Mouse (Mus musculus) CD4-positive, CD25-positive, alpha-beta regulatory T cell, adult 4 months (primary cell): Measurements from ENCODE around the gene Hhat. TPM values are rescaled to one million over a fixed set of nuclear protein-coding genes. Genes with fewer than 3 reads are reported as not detected.

Experiments used
- ATAC-seq: one replicate; pipeline ENCODE4 v1.8.0; 2017
- polyA plus RNA-seq, 2 experiments: library from polyadenylated mRNA; unstranded; fragments of 100-300 nt; shearing (Covaris generic); gene quantifications; one replicate each; pipeline ENCODE4 v1.2.1; 2017

The Hhat gene
- polyA plus RNA-seq, 2 experiments from 2014 or later, result 2.9 to 3.7 TPM

- ATAC-seq, result peak; percentile 31
Measured at GRCm38 (mm10) chr1:192741896-192742295, 29.1 kb downstream of the Hhat start.

- ATAC-seq, result no peak
Measured at GRCm38 (mm10) chr1:192736524-192736923, 34.5 kb downstream of the Hhat start.

GRCm38 (mm10) chr1:192736002-192736426 is 35.0 kb downstream of the Hhat start:
- no peak for ATAC-seq

DNA sequence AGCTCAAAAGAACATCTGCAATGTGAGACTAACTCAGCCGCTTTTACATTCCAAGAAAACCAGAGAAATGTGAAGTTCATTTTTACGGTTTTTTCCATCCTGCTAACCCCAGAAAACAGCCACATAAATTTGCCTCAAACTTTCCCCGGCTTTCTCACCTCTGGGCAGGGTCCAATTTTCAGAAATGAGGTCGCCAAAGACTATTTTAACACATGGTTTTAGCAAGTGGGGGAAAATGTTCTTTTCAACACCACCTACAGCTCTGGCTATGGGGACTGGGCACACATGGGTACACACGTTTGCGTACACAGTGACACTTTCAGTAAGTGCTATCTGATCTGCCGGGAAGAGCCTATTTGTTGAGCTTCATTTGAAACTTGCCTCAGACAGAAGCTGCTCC is 40.5 kb downstream of the Hhat start:
- no peak for ATAC-seq

- ATAC-seq, result peak; percentile 80
Measured at GRCm38 (mm10) chr1:192726996-192727624, 43.9 kb downstream of the Hhat start.

GRCm38 (mm10) chr1:192722147-192722546 is 48.9 kb downstream of the Hhat start:
- ATAC-seq, result no peak

- no peak for ATAC-seq
Measured at GRCm38 (mm10) chr1:192720156-192720555, 50.9 kb downstream of the Hhat start.

- ATAC-seq, result no peak
Measured at GRCm38 (mm10) chr1:192711779-192712348, 59.2 kb downstream of the Hhat start.

DNA sequence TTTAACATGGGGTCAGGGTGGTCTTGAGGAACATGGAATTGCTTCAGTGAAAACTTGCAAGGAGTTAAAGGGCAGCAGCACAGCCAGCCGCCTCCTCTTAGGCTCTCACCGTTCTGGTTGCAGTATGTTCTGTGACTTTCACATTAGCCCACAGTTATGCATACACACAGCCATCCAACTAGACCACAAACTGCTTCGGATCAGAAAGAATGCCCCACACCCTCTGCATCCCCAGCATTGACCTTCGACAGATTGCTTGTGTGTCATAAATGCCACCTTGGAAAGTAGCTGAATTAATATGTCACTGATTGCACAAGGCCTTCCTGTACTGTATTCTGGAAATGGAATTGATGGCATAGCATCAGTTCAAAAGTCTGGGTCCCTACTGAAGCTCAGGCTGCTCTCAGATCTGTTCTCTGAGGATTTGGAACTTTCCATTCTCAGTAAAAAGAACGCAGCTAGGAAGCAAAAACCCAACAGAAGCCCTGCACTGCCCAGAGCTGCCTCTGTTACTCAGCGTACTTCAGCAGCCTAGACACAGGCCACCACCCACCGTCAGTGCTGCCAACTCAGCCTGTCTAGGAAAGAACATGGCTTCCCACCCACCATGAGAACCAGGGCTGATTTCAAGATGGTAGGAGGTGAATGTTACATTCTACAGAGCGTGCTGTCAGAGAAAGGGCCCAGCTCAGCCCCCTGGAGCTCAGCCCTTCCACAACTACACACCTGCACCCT is 70.5 kb downstream of the Hhat start:
- no peak for ATAC-seq

GRCm38 (mm10) chr1:192699101-192699500 is 71.9 kb downstream of the Hhat start:
- ATAC-seq, result no peak

DNA sequence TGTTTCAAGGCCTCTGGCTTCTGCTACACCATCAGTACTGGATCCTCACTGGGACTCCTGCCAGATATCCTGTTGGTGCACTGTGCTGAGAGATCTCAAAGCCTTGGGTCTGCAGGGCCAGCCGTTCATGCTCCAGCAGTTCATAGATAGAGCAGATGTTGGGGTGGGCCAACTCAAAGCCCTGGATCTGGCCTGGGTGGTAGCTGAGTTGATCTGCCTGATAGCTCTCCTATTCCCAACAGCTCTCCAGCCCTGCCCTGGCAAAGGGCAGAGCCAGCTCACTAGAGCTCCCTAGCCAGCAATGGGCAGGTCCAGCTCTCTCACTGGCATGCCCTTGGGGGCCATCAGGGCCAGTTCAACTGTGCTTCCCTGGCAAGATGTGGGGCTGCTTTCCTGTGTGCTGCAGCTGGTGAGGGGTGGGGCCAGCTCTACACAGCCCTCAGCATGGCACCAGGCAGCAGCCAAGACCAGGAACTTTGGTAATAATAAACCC is 74.6 kb downstream of the Hhat start:
- ATAC-seq, result no peak

DNA sequence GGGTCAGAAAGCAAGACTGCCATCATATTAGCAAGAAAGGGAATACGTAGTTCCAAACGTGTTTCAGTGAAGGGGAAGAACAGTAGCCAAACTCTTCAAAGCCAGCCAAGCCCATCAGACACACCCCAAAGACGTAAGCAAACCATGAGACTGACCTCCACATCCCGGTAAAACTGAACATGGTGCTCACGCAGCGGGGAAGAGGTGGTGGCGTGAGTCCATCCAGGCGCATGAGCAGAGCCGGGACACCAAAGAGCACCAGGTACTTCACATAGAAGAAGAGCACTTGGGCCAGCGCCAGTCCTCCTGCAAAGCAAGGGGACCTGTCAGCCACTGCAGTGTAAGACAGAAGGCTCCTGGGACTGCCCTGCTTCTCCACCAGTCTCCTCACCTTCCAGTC is 77.4 kb downstream of the Hhat start:
- no peak for ATAC-seq

- no peak for ATAC-seq
Measured at GRCm38 (mm10) chr1:192692982-192693381, 78.0 kb downstream of the Hhat start.

GRCm38 (mm10) chr1:192682219-192682951 is 88.6 kb downstream of the Hhat start:
- ATAC-seq, result no peak

DNA sequence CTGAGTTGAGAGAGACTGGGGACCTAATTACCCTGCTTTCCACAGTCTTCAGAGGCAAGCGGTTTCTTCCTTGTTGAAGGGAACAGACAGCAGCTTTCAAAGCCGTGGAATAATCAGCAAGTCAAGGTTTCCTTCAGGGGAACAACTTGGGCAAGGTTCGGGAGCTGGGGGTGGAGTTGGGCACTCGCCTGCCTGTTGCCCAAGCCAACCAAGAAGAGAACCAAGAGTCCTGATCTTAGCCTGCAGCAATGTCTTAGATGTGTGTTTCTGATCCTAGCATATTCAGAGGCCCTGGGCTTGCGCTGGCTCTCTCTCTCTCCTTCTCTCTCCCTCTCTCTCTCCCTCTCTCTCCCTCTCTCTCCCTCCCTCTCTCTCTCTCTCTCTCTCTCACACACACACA is 93.8 kb downstream of the Hhat start:
- ATAC-seq, result no peak

DNA sequence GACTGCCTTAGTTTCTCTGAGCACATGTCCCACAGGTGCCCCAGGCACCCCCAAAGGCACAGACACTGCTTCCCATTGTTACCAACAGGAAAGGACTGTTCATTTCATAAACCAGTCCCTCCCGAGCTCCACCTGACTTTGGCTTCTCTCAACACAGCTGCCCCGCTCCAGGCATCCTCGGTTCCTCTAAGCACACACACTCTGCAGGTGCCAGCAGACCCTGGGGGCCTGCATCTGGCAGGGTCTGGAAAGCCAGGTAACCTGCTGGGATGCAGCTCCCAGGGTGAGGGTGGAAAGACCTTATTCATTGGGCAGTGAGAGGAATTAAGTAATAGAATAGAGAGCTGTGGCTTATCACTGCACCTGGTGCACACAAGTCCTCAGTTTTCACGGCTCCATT is 107.4 kb downstream of the Hhat start:
- ATAC-seq, result no peak

GRCm38 (mm10) chr1:192663092-192663491 is 107.9 kb downstream of the Hhat start:
- ATAC-seq, result no peak

DNA sequence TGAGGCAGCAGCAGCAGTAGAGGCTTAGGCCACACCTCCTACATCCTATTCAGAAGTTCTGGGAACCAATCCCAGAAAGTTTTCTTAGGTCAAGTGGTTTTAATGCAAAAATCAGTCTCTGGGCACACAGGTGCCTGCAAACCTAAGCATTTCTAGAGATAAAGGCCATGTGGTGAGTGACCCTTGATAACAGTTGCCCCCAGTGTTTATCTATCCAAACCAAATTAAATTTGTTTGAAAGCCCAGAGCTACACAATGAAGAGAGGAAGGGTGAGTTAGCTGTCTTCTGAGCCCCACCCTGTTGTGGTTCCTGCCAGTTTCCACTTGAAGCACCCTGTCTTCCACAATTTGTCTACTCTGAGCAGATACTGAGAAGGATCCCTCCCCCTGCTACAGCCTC is 109.4 kb downstream of the Hhat start:
- ATAC-seq, result no peak

DNA sequence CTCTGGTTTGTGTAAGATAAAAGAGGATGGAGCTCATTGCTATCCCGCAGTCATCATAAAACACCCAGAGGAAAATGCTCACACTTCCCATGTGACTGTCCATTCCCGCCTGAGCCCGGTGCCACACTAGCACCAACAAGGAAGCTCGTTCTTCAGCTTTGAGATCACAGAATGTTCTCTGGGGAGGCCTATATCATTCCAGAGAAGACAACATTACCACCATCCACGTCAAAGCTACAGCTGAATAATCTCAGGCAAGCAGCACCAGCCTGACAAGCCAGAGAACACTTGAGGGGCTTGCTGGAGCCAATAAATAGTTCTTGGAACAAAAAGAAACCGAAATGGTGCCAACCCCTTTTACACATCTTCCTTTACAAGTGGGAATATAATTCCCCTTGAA is 113.6 kb downstream of the Hhat start:
- no peak for ATAC-seq

GRCm38 (mm10) chr1:192651981-192652605 is 118.9 kb downstream of the Hhat start:
- no peak for ATAC-seq

DNA sequence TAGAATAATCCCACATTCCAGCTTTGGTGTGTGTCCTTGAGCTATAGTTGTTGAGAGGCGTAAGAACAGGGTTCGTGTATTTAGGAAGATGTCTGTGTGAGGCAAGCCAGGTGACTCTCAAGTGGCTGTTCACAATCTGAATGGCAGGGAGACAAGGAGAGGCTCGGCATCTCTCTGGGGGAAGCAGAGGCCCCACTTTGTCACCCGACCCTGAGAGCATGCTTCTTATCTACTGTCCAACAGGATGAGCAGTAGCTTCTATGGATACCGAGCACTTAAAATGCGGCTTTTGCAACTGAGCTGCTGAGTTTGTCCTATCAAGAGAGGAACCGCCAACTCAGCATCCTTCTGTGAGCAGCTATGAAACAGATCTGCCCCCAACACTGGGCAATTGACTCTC is 120.4 kb downstream of the Hhat start:
- no peak for ATAC-seq

- no peak for ATAC-seq
Measured at GRCm38 (mm10) chr1:192650023-192650422, 121.0 kb downstream of the Hhat start.

DNA sequence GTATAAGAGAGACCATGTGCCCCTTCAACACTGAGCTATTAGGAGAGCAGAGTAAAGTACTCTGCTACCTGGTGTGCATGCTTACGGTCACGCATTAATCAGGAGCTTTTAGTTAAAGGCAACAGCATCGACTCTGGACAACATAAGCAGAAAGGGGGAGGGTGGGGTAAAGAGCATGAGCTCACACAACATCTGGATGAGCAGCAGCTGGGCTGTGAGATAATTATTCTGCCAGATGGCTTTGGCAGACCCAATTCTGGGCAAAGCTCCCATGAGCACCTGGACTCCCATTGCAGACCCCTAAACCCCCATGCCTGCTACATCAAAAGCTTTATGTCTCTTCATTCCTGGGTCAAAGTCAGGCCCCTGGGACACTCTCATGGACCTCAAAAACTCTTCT is 121.8 kb downstream of the Hhat start:
- ATAC-seq, result no peak
